Mouse (Mus musculus) kidney, adult 9 months (tissue): ENCODE measurements around the gene Mtx3.
"Not testable (repeated sequence)": the region's sequence is repeated elsewhere in the genome, so short reads cannot be mapped to it uniquely, and the experiment has no call there.

Experiments used
- DNase-seq: peaks from one replicate; pipeline ENCODE4 v3.0.0; 2022

Mtx3 gene

GRCm38 (mm10) chr13:92844586-92845221 is at the start of gene Mtx3:
Gene Mtx3 (plus strand): TSS chr13:92844760.
- peak; percentile 83 for DNase-seq

- DNase-seq = no peak
Observed at GRCm38 (mm10) chr13:92798830-92799229, 45.7 kb upstream of the Mtx3 start.

GRCm38 (mm10) chr13:92799306-92799925 is 45.1 kb upstream of the Mtx3 start:
- DNase-seq = no peak

- DNase-seq = no peak
Observed at GRCm38 (mm10) chr13:92806785-92807184, 37.8 kb upstream of the Mtx3 start.

GRCm38 (mm10) chr13:92807849-92808248 is 36.7 kb upstream of the Mtx3 start:
- DNase-seq = no peak

- DNase-seq = not testable (repeated sequence)
Observed at GRCm38 (mm10) chr13:92810592-92810991, 34.0 kb upstream of the Mtx3 start.

GRCm38 (mm10) chr13:92816329-92816728 is 28.2 kb upstream of the Mtx3 start:
- DNase-seq = no peak

- DNase-seq = no peak
Observed at GRCm38 (mm10) chr13:92817357-92817756, 27.2 kb upstream of the Mtx3 start.

GRCm38 (mm10) chr13:92828820-92829219 is 15.7 kb upstream of the Mtx3 start:
- DNase-seq = no peak

GRCm38 (mm10) chr13:92833162-92833561 is 11.4 kb upstream of the Mtx3 start:
- no peak for DNase-seq

GRCm38 (mm10) chr13:92846438-92846837 is 1.9 kb downstream of the Mtx3 start:
- no peak for DNase-seq

GRCm38 (mm10) chr13:92847336-92847735 is 2.8 kb downstream of the Mtx3 start:
- DNase-seq = no peak

- DNase-seq = no peak
Observed at GRCm38 (mm10) chr13:92848002-92848401, 3.4 kb downstream of the Mtx3 start.

- no peak for DNase-seq
Observed at GRCm38 (mm10) chr13:92855901-92856300, 11.3 kb downstream of the Mtx3 start.

- no peak for DNase-seq
Observed at GRCm38 (mm10) chr13:92858808-92859207, 14.2 kb downstream of the Mtx3 start.

- DNase-seq = no peak
Observed at GRCm38 (mm10) chr13:92859959-92860358, 15.4 kb downstream of the Mtx3 start.

- no peak for DNase-seq
Observed at GRCm38 (mm10) chr13:92865358-92865757, 20.8 kb downstream of the Mtx3 start.

- no peak for DNase-seq
Observed at GRCm38 (mm10) chr13:92866680-92867079, 22.1 kb downstream of the Mtx3 start.

- DNase-seq = no peak
Observed at GRCm38 (mm10) chr13:92879514-92879913, 35.0 kb downstream of the Mtx3 start.

- no peak for DNase-seq
Observed at GRCm38 (mm10) chr13:92879933-92880332, 35.4 kb downstream of the Mtx3 start.

GRCm38 (mm10) chr13:92880589-92880988 is 36.0 kb downstream of the Mtx3 start:
- DNase-seq = no peak

GRCm38 (mm10) chr13:92882271-92882985 is 37.9 kb downstream of the Mtx3 start:
- DNase-seq = no peak

GRCm38 (mm10) chr13:92882986-92883720 is 38.6 kb downstream of the Mtx3 start:
- DNase-seq = no peak
